Mouse (Mus musculus) liver, embryonic 14.5 days (tissue): ENCODE results near the gene Ammecr1.

Experiments
- CTCF ChIP-seq: IDR thresholded peaks from 2 replicates; pipeline ENCODE4 v1.5.1; 2016; ENCODE audit warnings: antibody characterized with exemption, low read depth, control low read depth
- EP300 ChIP-seq: IDR thresholded peaks from 2 replicates; pipeline ENCODE4 v1.6.1; 2016; ENCODE audit warnings: antibody characterized with exemption, low read depth

DNA sequence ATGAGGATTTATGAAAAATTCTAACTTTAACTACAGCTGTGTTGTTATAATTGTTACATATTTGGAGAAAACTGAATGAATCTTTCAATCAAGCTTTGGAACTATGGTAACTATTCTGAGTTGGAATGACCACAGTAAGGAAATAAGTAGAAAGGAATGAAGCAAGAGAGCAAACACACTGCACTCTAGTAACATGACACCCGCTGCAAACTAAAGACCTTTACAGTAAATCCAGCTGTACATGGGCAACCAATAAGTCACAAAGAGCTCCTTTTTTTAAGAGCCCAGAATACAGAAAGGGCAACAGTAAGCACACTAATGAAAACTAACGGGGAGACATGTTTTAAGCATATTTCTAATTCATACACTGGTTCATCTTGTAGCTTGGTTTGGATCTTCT, 71.2 kb downstream of the Ammecr1 start:
- no peak for TF ChIP-seq CTCF
- no peak for TF ChIP-seq EP300
